Comparison of ENCODE assay signal across 8 mouse cellular contexts in genomic region chr6:70824085-70824986, GRCm38 (mm10). TPM values are rescaled to one million over a fixed set of nuclear protein-coding genes. Genes with fewer than 3 reads are reported as not detected.
DNase-seq lines count a peak whose midpoint lies in the region; ATAC-seq and TF ChIP-seq lines count a peak whose summit lies in the region.

No protein-coding gene starts in this region.

- H3K4me2 ChIP-seq in embryonic facial prominence, embryonic 11.5 days (ENCODE audit: low read depth, low read length) = peak overlapping the region; percentile 62
- peak overlapping the region; percentile 72 for H3K4me2 ChIP-seq in intestine, postnatal 0 days (replicated peaks; ENCODE audit: low read depth)

- ATAC-seq in embryonic facial prominence, embryonic 11.5 days (replicated peaks; ENCODE audit: insufficient number of reproducible peaks, low FRiP score, low TSS enrichment, low read depth) = peak; percentile 84
- peak; percentile 96 for ATAC-seq in intestine, postnatal 0 days
- ATAC-seq in megakaryocyte progenitor cell, adult 5-6 weeks (replicated peaks; ENCODE audit: poor library complexity) = peak; percentile 93

- 9% methylated on average over 23 of the region's 23 CpGs for WGBS in embryonic facial prominence, embryonic 11.5 days
- 6% methylated on average over 23 of the region's 23 CpGs for WGBS in intestine, postnatal 0 days

- intact Hi-C loops in left cerebral cortex, postnatal 25 days (cut with DNase I) = no loop called here

- no peaks in the 10 kb centered on the region for H3K4me1 ChIP-seq in embryonic facial prominence, embryonic 11.5 days (ENCODE audit: control insufficient read depth, insufficient read depth, low read length)
- H3K4me1 ChIP-seq in intestine, postnatal 0 days (replicated peaks; ENCODE audit: control insufficient read depth, insufficient read depth, low read length) = peaks cover 6% of the 10 kb centered on the region

- DNase-seq in ovary, adult 18-20 months (ENCODE audit: low spot score) = peak; percentile 63
- DNase-seq in ovary, postnatal 10 days (ENCODE audit: low spot score) = no peak
- peak; percentile 74 for DNase-seq in embryonic facial prominence, embryonic 11.5 days (ENCODE audit: low spot score)
- peak; percentile 99 for DNase-seq in heart, adult 11 months
- DNase-seq in left cerebral cortex, postnatal 25 days (ENCODE audit: low spot score in 2 of 2) = peak; percentile 81 to 88
- peak; percentile 69 to 74 for DNase-seq in right cerebral cortex, postnatal 36 days (ENCODE audit: low spot score in 2 of 2)

- peak overlapping the region; percentile 31 for H3K4me3 ChIP-seq in embryonic facial prominence, embryonic 11.5 days (ENCODE audit: low read depth, low read length)
- peak overlapping the region; percentile 35 for H3K4me3 ChIP-seq in intestine, postnatal 0 days (ENCODE audit: low read depth, low read length)

- no peaks in the 10 kb centered on the region for H3K9me3 ChIP-seq in embryonic facial prominence, embryonic 11.5 days (replicated peaks; ENCODE audit: control insufficient read depth, low read length)
- no peaks in the 10 kb centered on the region for H3K9me3 ChIP-seq in intestine, postnatal 0 days (ENCODE audit: control insufficient read depth)

- no peaks in the 10 kb centered on the region for H3K36me3 ChIP-seq in embryonic facial prominence, embryonic 11.5 days (replicated peaks; ENCODE audit: control insufficient read depth, insufficient read depth, low read depth, low read length)
- no peaks in the 10 kb centered on the region for H3K36me3 ChIP-seq in intestine, postnatal 0 days (ENCODE audit: control insufficient read depth, insufficient read depth)

- peak overlapping the region; percentile 46 for H3K9ac ChIP-seq in embryonic facial prominence, embryonic 11.5 days (replicated peaks; ENCODE audit: low read length)
- H3K9ac ChIP-seq in intestine, postnatal 0 days (ENCODE audit: low read depth, low read length) = peak overlapping the region; percentile 50

- H3K27me3 ChIP-seq in embryonic facial prominence, embryonic 11.5 days (ENCODE audit: control insufficient read depth, insufficient read depth, low read length) = no peaks in the 10 kb centered on the region
- H3K27me3 ChIP-seq in intestine, postnatal 0 days (replicated peaks; ENCODE audit: control insufficient read depth, insufficient read depth, low read length) = no peaks in the 10 kb centered on the region

- TF ChIP-seq CTCF in intestine, postnatal 0 days (IDR thresholded peaks at IDR 0.05; ENCODE audit: low read depth) = no peak

- H3K27ac ChIP-seq in embryonic facial prominence, embryonic 11.5 days (replicated peaks; ENCODE audit: low read depth, low read length) = no peak overlapping the region
- peak overlapping the region; percentile 91 for H3K27ac ChIP-seq in intestine, postnatal 0 days (ENCODE audit: low read depth, low read length)

RNA-seq across cellular contexts. Expression of gene Eif2ak3, which starts 20.0 kb away (rescaled TPM):
- 8.4 and 9.1 TPM in 2 replicates for polyA plus RNA-seq in embryonic facial prominence, embryonic 11.5 days (2014; fragmentation: Nextera tagmentation; extraction: Ambion mirVana)
- 8.4 and 9.6 TPM in 2 replicates for polyA plus RNA-seq in intestine, postnatal 0 days (2015; fragmentation: Nextera tagmentation; extraction: Ambion mirVana)
- total RNA-seq in left cerebral cortex, postnatal 25 days (2021) = 10 to 100 TPM; 21.2 to 23.1 TPM
- 13.2 and 16.9 TPM in 2 replicates for total RNA-seq in megakaryocyte progenitor cell, adult 5-6 weeks (2015)
- 19.8 and 22.8 TPM in 2 replicates for total RNA-seq in megakaryocyte progenitor cell, adult 5-6 weeks (2017)

RNA-seq across cellular contexts. Expression of gene Rpia, which starts 32.3 kb away (rescaled TPM):
- polyA plus RNA-seq in embryonic facial prominence, embryonic 11.5 days (2014; fragmentation: Nextera tagmentation; extraction: Ambion mirVana) = 2.0 and 2.1 TPM in 2 replicates
- 6.4 and 9.5 TPM in 2 replicates for polyA plus RNA-seq in intestine, postnatal 0 days (2015; fragmentation: Nextera tagmentation; extraction: Ambion mirVana)
- total RNA-seq in left cerebral cortex, postnatal 25 days (2021) = 10 to 100 TPM; 11.9 to 13.2 TPM
- total RNA-seq in megakaryocyte progenitor cell, adult 5-6 weeks (2015) = 105 and 110 TPM in 2 replicates
- total RNA-seq in megakaryocyte progenitor cell, adult 5-6 weeks (2017) = 209 and 250 TPM in 2 replicates

Comparison
In these comparisons a context has a peak if more than half of its experiments do, and no peak if none do; other contexts are left out.
1. RNA of gene Rpia, which starts 32.3 kb away (total RNA-seq): 105 to 250 TPM in megakaryocyte progenitor cell, adult 5-6 weeks; 11.9 to 13.2 TPM in left cerebral cortex, postnatal 25 days; every median in the first group is over 4 times any median in the second.
2. Peak in every context shown above with its lines, with median percentiles within 50 percentile points of each other: ATAC-seq.